Mouse (Mus musculus): ENCODE measurements around the gene Trp63.
A peak's percentile ranks its signal among the peaks of the same experiment; 100 is the strongest.

Gene Trp63

GRCm38 (mm10) chr16:25777501-25777900, 93.9 kb downstream of the Trp63 start:
- no peak for DNase-seq (ENCODE audit: inconsistent ontology term)

GRCm38 (mm10) chr16:25779964-25780363, 96.4 kb downstream of the Trp63 start:
- DNase-seq (ENCODE audit: inconsistent ontology term) = no peak

DNA sequence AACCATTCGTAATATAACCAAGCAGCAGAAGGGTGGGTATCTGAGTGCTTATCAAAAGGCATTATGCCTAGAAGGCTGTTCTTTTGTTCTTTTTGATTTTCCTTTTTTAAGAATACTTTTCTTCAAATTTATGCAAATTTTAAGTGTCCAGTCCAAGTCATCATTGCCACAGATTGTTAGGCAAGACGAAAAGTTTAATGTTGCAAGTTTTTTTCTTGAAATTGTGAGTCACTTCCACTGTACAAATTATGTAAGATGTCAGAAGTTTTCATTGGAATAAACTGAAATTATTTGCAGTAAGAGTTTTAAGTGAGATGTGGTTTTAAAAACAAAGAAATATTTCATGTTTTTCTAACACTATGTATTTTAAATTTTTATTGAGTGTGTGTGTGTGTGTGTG, 100.7 kb downstream of the Trp63 start:
- no peak for DNase-seq (ENCODE audit: inconsistent ontology term)

DNA sequence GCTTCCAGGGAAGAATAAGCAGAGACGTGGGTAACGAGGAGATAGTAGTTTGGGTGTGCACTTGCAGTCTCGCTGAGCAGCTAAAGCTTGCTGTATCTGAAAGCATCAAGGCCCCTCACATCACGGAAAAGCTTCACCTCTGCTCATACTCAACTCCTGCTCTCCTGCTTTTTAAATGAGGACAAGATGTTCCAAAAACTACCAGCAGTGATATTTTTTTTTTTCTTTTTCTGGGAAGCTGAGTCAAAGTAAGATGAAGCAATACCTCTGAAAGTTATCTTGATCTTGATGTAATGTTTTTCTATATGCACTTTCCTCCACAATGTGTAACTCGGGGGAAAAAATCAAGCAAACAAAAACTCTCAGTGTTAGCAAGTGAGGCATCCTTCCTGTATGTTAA, 102.9 kb downstream of the Trp63 start:
- no peak for DNase-seq (ENCODE audit: inconsistent ontology term)

DNA sequence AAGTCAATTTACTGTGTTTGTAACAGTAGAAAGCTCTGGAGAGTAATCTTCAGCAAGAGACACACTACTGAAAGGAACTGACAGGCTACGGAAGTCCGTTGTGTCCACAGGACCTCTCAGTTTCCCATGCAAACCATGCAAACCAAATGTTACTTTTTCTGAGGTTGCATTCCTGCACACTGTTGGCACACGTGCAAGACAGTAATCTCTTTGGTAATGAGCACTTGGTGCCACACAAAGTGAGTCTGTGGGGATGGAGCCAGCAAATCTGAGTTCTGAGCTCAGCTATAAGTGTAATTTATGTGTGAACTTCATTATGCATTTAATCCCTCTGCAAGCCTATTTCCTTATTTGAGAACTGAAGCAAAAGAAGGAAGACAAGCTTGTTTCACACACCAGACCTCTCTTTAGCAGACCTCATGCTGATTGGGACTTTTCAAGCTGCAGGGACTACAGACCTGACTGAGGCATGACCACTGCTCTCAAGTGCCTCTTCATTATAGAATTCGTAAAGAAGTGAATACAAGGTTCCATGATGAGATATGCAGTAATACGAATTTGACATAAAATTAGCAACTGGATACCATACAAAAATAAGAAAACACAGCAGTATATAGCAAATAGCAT, 109.2 kb downstream of the Trp63 start:
- peak; percentile 52 for DNase-seq (ENCODE audit: inconsistent ontology term)

- DNase-seq (ENCODE audit: inconsistent ontology term) = no peak
Observed at GRCm38 (mm10) chr16:25797732-25798294, 114.2 kb downstream of the Trp63 start.

- DNase-seq (ENCODE audit: inconsistent ontology term) = no peak
Observed at GRCm38 (mm10) chr16:25799618-25800017, 116.1 kb downstream of the Trp63 start.

- DNase-seq (ENCODE audit: inconsistent ontology term) = no peak
Observed at GRCm38 (mm10) chr16:25804955-25805354, 121.4 kb downstream of the Trp63 start.

- DNase-seq (ENCODE audit: inconsistent ontology term) = no peak
Observed at GRCm38 (mm10) chr16:25807116-25807515, 123.6 kb downstream of the Trp63 start.

GRCm38 (mm10) chr16:25817753-25818624, 134.4 kb downstream of the Trp63 start:
- no peak for DNase-seq (ENCODE audit: inconsistent ontology term)

- no peak for DNase-seq (ENCODE audit: inconsistent ontology term)
Observed at GRCm38 (mm10) chr16:25826016-25826415, 142.5 kb downstream of the Trp63 start.

- DNase-seq (ENCODE audit: inconsistent ontology term) = no peak
Observed at GRCm38 (mm10) chr16:25832576-25832975, 149.0 kb downstream of the Trp63 start.

DNA sequence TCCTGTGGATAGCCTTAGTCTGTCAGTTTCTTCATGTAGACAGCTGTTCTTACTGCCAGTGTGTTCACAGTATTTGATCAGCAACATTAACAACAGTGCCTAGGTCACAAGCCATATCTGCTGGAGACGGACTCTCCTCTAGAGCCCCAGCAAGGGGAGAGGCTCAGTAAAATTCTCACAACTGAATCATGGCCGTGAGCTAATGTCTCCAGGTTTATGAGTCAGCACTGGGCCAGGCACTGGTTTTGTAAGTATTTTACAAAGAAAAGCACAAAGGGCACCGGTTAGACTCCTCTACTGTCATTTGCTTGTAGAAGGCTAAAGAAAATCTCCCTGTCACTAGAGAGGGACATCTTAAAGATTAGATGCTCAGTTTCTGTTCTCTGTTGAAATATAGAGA, 151.7 kb downstream of the Trp63 start:
- no peak for DNase-seq (ENCODE audit: inconsistent ontology term)

- no peak for DNase-seq (ENCODE audit: inconsistent ontology term)
Observed at GRCm38 (mm10) chr16:25835723-25836122, 152.2 kb downstream of the Trp63 start.

DNA sequence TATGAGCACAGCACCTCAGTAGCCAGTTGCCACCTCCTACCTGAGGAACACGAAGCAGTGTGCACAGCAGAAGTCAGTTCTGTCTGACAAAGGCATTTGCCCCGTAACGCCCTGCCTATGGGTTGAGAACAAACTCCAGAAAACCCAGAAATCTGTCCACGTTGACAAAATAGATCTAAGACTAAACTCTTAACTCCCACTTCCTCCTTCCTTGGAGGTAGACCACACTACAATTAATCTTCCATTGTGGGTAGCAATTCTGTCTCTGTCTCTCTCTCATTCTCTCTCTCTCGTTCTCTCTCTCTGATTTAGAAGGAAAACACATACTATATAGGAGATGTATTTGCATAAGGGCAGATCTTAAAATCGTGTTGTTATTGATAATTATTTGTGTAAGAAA, 159.4 kb downstream of the Trp63 start:
- no peak for DNase-seq (ENCODE audit: inconsistent ontology term)

DNA sequence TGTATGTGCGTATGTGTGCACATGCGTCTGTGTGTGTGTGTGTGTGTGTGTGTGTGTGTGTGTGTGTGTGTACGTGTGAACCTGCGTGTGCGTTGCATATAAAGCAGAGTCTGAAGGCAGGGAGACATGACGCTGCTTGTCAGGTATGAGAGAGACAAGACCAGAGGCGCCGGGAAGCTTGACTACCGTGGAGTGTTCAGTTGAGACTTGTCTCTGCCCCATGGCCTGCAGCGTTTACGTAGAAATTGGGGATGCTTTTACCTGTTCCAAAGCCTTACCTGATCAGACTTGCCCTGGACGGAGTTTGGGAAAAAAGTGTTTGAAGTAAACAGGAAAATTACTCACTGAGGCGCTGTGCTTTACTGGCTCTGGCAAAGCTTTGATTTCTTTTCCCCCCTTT, 160.1 kb downstream of the Trp63 start:
- DNase-seq (ENCODE audit: inconsistent ontology term) = no peak

- DNase-seq (ENCODE audit: inconsistent ontology term) = no peak
Observed at GRCm38 (mm10) chr16:25846611-25847010, 163.0 kb downstream of the Trp63 start.

DNA sequence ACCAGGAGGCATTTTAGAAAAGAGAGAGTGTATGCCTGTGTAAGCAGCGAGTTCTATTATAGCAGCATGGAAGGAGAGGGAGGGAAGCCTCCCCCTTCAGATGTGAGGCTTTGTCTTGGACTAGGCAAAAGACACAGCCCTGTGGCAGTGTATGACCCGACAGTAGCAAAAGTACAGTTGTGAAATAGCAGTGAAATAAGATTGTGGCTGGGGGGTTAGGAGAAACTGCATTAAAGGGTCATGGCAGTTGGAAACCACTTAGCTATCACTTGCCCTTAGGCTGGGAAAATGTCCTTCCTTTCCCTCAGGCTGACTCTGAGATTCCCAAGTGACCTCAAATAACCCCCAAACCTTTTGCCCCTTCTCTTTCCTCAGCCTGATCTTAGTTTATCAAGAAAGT, 164.9 kb downstream of the Trp63 start:
- no peak for DNase-seq (ENCODE audit: inconsistent ontology term)

DNA sequence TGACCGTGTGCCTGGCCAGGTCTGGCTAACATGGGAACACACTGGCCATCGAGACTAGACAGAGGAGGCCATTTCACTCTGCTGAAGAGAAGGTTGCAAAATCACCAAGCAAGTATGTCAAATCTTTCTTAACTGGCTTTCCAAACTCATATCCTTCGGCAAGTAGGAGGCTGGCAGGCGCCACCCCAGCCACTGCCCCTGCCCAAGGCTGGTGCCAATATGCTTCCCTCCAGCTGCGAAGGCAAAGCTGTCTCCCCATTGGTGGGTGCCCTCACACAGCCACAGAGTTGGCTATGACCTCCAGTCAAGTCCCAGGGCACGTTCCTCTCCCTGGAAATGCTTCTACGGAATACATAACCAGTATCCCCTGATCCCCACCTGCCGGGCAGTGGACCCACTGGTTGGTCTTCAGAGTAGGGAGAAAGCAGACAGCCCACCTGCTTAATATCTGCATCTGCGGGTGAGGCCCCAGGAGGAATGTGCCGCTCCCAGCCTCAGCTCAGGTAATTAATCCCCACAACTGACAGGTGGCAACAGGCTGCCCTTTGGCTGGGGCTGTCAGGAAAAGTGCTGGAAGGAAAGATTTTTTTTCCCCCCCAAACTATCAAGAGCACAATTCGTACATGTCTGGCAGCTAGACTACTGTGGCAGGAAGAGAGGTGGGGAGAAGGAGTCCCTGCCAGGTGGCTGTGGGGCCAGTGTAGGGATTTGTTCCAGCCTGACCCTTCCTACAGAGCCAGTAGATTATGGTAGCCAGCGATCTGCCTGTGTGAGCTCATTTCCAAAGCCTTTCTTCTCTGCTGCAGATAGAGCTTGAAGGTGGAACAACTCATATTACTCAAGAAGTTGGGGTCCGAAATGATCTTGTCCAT, 166.3 kb downstream of the Trp63 start:
- no peak for DNase-seq (ENCODE audit: inconsistent ontology term)

- peak; percentile 33 for DNase-seq (ENCODE audit: inconsistent ontology term)
Observed at GRCm38 (mm10) chr16:25860731-25861505, 177.4 kb downstream of the Trp63 start.

Data from Muller cell, postnatal 12 days (primary cell).